Mouse (Mus musculus) megakaryocyte, embryonic 14.5 days (primary cell): ENCODE data around the gene Olfr1215. TPM values are rescaled to one million over a fixed set of nuclear protein-coding genes. Genes with fewer than 3 reads are reported as not detected.
"Not testable (repeated sequence)": the region's sequence is repeated elsewhere in the genome, so short reads cannot be mapped to it uniquely, and the experiment has no call there.

Experiments used
- H3K27me3 ChIP-seq: replicated peaks from 2 replicates; pipeline ENCODE3; 2012; ENCODE audit warnings: inconsistent platforms
- H3K36me3 ChIP-seq: replicated peaks from 2 replicates; pipeline ENCODE3; 2012; ENCODE audit warnings: low read length, inconsistent platforms, mixed read lengths
- H3K4me1 ChIP-seq: 2 replicates; pipeline ENCODE4 v1.6.1; 2012; ENCODE audit warnings: inconsistent platforms
- H3K4me3 ChIP-seq: replicated peaks from 2 replicates; pipeline ENCODE3; 2012; ENCODE audit warnings: moderate library complexity, mild to moderate bottlenecking, inconsistent platforms
- H3K9me3 ChIP-seq: 2 replicates; pipeline ENCODE4 v1.6.1; 2012; ENCODE audit warnings: inconsistent platforms
- FLI1 ChIP-seq: IDR thresholded peaks from 2 replicates; pipeline ENCODE4 v1.6.1; 2012; ENCODE audit warnings: low read length, inconsistent platforms, mixed read lengths
- GATA1 ChIP-seq: IDR thresholded peaks from 3 replicates; pipeline ENCODE4 v1.6.1; 2012; ENCODE audit warnings: mixed read lengths, low read length, inconsistent platforms, borderline replicate concordance
- polyA plus RNA-seq: library from polyadenylated mRNA; stranded (reverse); fragments of >175 nt; gene quantifications from 2 replicates; pipeline ENCODE4 v1.2.3, GENCODE M21; 2012; ENCODE audit warnings: low replicate concordance; ENCODE audit not compliant: insufficient read depth

Gene Olfr1215
- not detected in 2 replicates for polyA plus RNA-seq

GRCm38 (mm10) chr2:89006873-89007272 is at the start of gene Olfr1215:
TSS of gene Olfr1215 (minus strand) at chr2:89006973.
- Histone ChIP-seq H3K36me3 (no peaks in the 10 kb centered on the region), H3K4me3 (no peak within 1 kb of the TSS), H3K9me3 (no peaks in the 10 kb centered on the region), H3K4me1 (no peaks in the 10 kb centered on the region), H3K27me3 (no peaks in the 10 kb centered on the region)
- TF ChIP-seq FLI1 (no peak), GATA1 (no peak)

- TF ChIP-seq GATA1 = no peak
- TF ChIP-seq FLI1 = no peak
- Histone ChIP-seq H3K4me1 (no peaks in the 10 kb centered on the region), H3K36me3 (no peaks in the 10 kb centered on the region), H3K9me3 (no peaks in the 10 kb centered on the region), H3K4me3 (no peak within 1 kb of the TSS), H3K27me3 (no peaks in the 10 kb centered on the region)
Measured at GRCm38 (mm10) chr2:89031965-89032364, 25.2 kb upstream of the Olfr1215 start, which contains the start of gene Olfr1217. TSS of gene Olfr1217 (minus strand) at chr2:89032065.

- H3K4me3 ChIP-seq, H3K9me3 ChIP-seq, H3K4me1 ChIP-seq, H3K36me3 ChIP-seq, H3K27me3 ChIP-seq: not testable (repeated sequence)
Measured at GRCm38 (mm10) chr2:89021436-89021835, 14.7 kb upstream of the Olfr1215 start.

GRCm38 (mm10) chr2:89018240-89018639 is 11.5 kb upstream of the Olfr1215 start, which contains the start of gene Olfr1216:
TSS of gene Olfr1216 (minus strand) at chr2:89018340.
- H3K36me3 ChIP-seq = no peaks in the 10 kb centered on the region
- no peaks in the 10 kb centered on the region for H3K9me3 ChIP-seq
- H3K4me1 ChIP-seq = no peaks in the 10 kb centered on the region
- no peak within 1 kb of the TSS for H3K4me3 ChIP-seq
- H3K27me3 ChIP-seq = no peaks in the 10 kb centered on the region
- TF ChIP-seq FLI1 (no peak), GATA1 (no peak)

DNA sequence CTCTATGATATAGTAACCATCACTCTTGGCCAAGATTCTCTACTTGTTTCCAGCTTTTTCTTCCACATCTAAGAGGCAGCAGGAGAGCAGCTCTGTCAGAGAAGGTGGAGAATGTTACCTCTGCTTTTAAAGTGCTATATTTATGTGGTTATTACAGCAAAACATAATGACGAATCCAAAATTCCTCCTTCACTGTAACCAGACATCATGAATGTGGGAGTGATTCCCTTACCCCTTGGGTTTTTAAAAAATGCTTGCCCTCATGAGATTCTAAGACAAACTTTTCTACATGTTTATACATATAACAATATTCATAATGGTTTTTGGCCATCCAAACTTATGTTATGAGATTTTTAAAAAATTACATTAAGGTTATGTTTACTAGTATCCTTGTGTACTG is 14.2 kb downstream of the Olfr1215 start, which contains the start of gene Olfr1214:
TSS of gene Olfr1214 (minus strand) at position 101 of the 400 bp plus-strand sequence.
- no peaks in the 10 kb centered on the region for H3K36me3 ChIP-seq
- H3K4me1 ChIP-seq = no peaks in the 10 kb centered on the region
- TF ChIP-seq GATA1 = no peak
- no peak for TF ChIP-seq FLI1
- H3K4me3 ChIP-seq = no peak within 1 kb of the TSS
- no peaks in the 10 kb centered on the region for H3K27me3 ChIP-seq
- H3K9me3 ChIP-seq = no peaks in the 10 kb centered on the region

GRCm38 (mm10) chr2:88980181-88980580 is 26.6 kb downstream of the Olfr1215 start, which contains the start of gene Gm13762:
TSS of gene Gm13762 (minus strand) at chr2:88980281.
- TF ChIP-seq FLI1 = no peak
- TF ChIP-seq GATA1 = no peak
- Histone ChIP-seq H3K36me3 (no peaks in the 10 kb centered on the region), H3K4me1 (no peaks in the 10 kb centered on the region), H3K27me3 (no peaks in the 10 kb centered on the region), H3K4me3 (no peak within 1 kb of the TSS), H3K9me3 (no peaks in the 10 kb centered on the region)

DNA sequence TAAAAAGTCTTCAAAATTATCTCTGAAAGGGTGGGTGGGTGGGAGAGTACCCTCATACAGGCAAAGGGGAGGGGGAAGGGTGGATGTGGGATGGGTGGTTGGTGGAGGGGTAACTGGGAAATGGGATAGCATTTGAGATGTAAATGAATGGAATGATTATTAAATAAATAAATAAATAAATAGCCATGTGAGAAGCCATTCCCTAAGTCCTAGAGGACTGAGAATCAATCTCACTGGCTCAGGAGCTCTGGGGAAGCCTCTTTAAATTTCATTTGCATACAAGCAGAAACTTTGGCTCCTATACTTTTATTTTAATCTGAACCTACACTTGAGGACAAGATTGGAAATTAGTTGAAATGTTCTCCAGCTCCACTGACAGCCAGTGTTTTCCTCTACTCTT is 53.1 kb downstream of the Olfr1215 start, which contains the start of gene Olfr1212:
TSS of gene Olfr1212 (plus strand) at position 301 of the 400 bp plus-strand sequence.
- Histone ChIP-seq H3K9me3 (no peaks in the 10 kb centered on the region), H3K36me3 (no peaks in the 10 kb centered on the region), H3K4me3 (no peak within 1 kb of the TSS), H3K4me1 (no peaks in the 10 kb centered on the region), H3K27me3 (no peaks in the 10 kb centered on the region)
- TF ChIP-seq FLI1 (no peak), GATA1 (no peak)

Other genes starting within 250 kb of the Olfr1215 start
- gene Olfr1199, start 246.5 kb downstream of the Olfr1215 start, polyA plus RNA-seq = not detected in 2 replicates
- not detected in 2 replicates for gene Olfr1200, start 236.5 kb downstream of the Olfr1215 start, polyA plus RNA-seq
- not detected in 2 replicates for gene Olfr1201, start 213.9 kb downstream of the Olfr1215 start, polyA plus RNA-seq
- 0.12 TPM in 1 of 2 replicates, not detected in the other for gene Olfr1202, start 192.5 kb downstream of the Olfr1215 start, polyA plus RNA-seq
- gene Olfr1205, start 177.2 kb downstream of the Olfr1215 start, polyA plus RNA-seq = not detected in 2 replicates
- not detected in 2 replicates for gene Olfr1204, start 157.7 kb downstream of the Olfr1215 start, polyA plus RNA-seq
- not detected in 2 replicates for gene Olfr1206, start 143.7 kb downstream of the Olfr1215 start, polyA plus RNA-seq
- gene Olfr1208, start 104.7 kb downstream of the Olfr1215 start, polyA plus RNA-seq = not detected in 2 replicates
- gene Olfr1209, start 91.8 kb downstream of the Olfr1215 start, polyA plus RNA-seq = not detected in 2 replicates
- not detected in 2 replicates for gene Olfr1211, start 68.9 kb downstream of the Olfr1215 start, polyA plus RNA-seq
- gene Olfr1212, start 53.0 kb downstream of the Olfr1215 start, polyA plus RNA-seq = not detected in 2 replicates
- not detected in 2 replicates for gene Gm13762, start 26.7 kb downstream of the Olfr1215 start, polyA plus RNA-seq
- not detected in 2 replicates for gene Olfr1214, start 14.3 kb downstream of the Olfr1215 start, polyA plus RNA-seq
- not detected in 2 replicates for gene Olfr1216, start 11.4 kb upstream of the Olfr1215 start, polyA plus RNA-seq
- gene Olfr1217, start 25.1 kb upstream of the Olfr1215 start, polyA plus RNA-seq = not detected in 2 replicates
- gene Olfr1218, start 54.2 kb upstream of the Olfr1215 start, polyA plus RNA-seq = not detected in 2 replicates
- gene Olfr1219, start 76.5 kb upstream of the Olfr1215 start, polyA plus RNA-seq = not detected in 2 replicates
- not detected in 2 replicates for gene Olfr1220, start 99.9 kb upstream of the Olfr1215 start, polyA plus RNA-seq
- gene Olfr1221, start 110.3 kb upstream of the Olfr1215 start, polyA plus RNA-seq = not detected in 2 replicates
- not detected in 2 replicates for gene Olfr1222, start 126.1 kb upstream of the Olfr1215 start, polyA plus RNA-seq
- not detected in 2 replicates for gene Olfr1223, start 144.6 kb upstream of the Olfr1215 start, polyA plus RNA-seq
- gene Olfr1224-ps1, start 157.1 kb upstream of the Olfr1215 start, polyA plus RNA-seq = not detected in 2 replicates
- not detected in 2 replicates for gene Olfr1225, start 167.7 kb upstream of the Olfr1215 start, polyA plus RNA-seq
- gene Olfr1226, start 193.1 kb upstream of the Olfr1215 start, polyA plus RNA-seq = not detected in 2 replicates
- gene Olfr1228, start 247.1 kb upstream of the Olfr1215 start, polyA plus RNA-seq = not detected in 2 replicates